Mouse (Mus musculus) limb, embryonic 13.5 days (tissue): ENCODE measurements around the gene Aak1. TPM values are rescaled to one million over a fixed set of nuclear protein-coding genes. Genes with fewer than 3 reads are reported as not detected.

ENCODE experiments used
- ATAC-seq: fragments of 200-750 bp; cut with Nextera tagmentation; 2 replicates; pipeline ENCODE4 v1.8.0; 2017; ENCODE audit warnings: low read depth, moderate number of reproducible peaks, moderate TSS enrichment; ENCODE audit not compliant: low FRiP score
- H3K27ac ChIP-seq: fragments of 300-500 bp; sonication (generic); 2 replicates; pipeline ENCODE4 v1.5.1; 2015; ENCODE audit warnings: inconsistent platforms, mild to moderate bottlenecking, moderate library complexity
- H3K27me3 ChIP-seq: fragments of 300-500 bp; sonication (generic); 2 replicates; pipeline ENCODE4 v1.6.1; 2015; ENCODE audit warnings: mild to moderate bottlenecking, inconsistent platforms
- H3K36me3 ChIP-seq: fragments of 300-500 bp; sonication (generic); 2 replicates; pipeline ENCODE4 v1.6.1; 2015; ENCODE audit warnings: inconsistent platforms, mild to moderate bottlenecking, moderate library complexity
- H3K4me1 ChIP-seq: fragments of 300-500 bp; sonication (generic); 2 replicates; pipeline ENCODE4 v1.6.1; 2015; ENCODE audit warnings: inconsistent platforms
- H3K4me2 ChIP-seq: fragments of 300-500 bp; sonication (generic); replicated peaks from 2 replicates; pipeline ENCODE4 v1.6.1; 2015; ENCODE audit warnings: inconsistent platforms, mild to moderate bottlenecking, moderate library complexity
- H3K4me3 ChIP-seq: fragments of 300-500 bp; sonication (generic); 2 replicates; pipeline ENCODE4 v1.5.1; 2015; ENCODE audit warnings: moderate library complexity, mild to moderate bottlenecking, inconsistent platforms
- H3K9ac ChIP-seq: fragments of 300-500 bp; sonication (generic); 2 replicates; pipeline ENCODE4 v1.6.1; 2015; ENCODE audit warnings: mild to moderate bottlenecking, inconsistent platforms
- H3K9me3 ChIP-seq: fragments of 300-500 bp; sonication (generic); 2 replicates; pipeline ENCODE4 v1.6.1; 2016; ENCODE audit warnings: inconsistent platforms
- WGBS: fragments of 180-500 bp; shearing (Covaris S2); methylation state at CpG from one replicate; pipeline ENCODE4 v1.1.7; 2015; 5-methylcytosine and 5-hydroxymethylcytosine counted together
- polyA plus RNA-seq: library from polyadenylated mRNA; unstranded; fragments of >200 nt; fragmentation: Nextera tagmentation; extraction: Ambion mirVana; gene quantifications from 2 replicates; pipeline ENCODE4 v1.2.1, GENCODE M21; 2015

Gene Aak1
- polyA plus RNA-seq, 1 experiment from 2014 or later = 18.8 TPM

- H3K4me2 ChIP-seq = no peak overlapping the region
- peaks cover 12% of the 10 kb centered on the region for H3K27me3 ChIP-seq
- no peak overlapping the region for H3K27ac ChIP-seq
- H3K4me3 ChIP-seq = no peak overlapping the region
- no peaks in the 10 kb centered on the region for H3K9me3 ChIP-seq
- no peak overlapping the region for H3K9ac ChIP-seq
- no peak for ATAC-seq
- WGBS = 62% methylated on average over 7 of the region's 7 CpGs
- no peaks in the 10 kb centered on the region for H3K36me3 ChIP-seq
- peaks cover 14% of the 10 kb centered on the region for H3K4me1 ChIP-seq
These were observed 28.6 kb upstream of the Aak1 start for GRCm38 (mm10) chr6:86820690-86821089.

- Histone ChIP-seq H3K9me3 (no peaks in the 10 kb centered on the region), H3K4me3 (peak overlapping the region; percentile 24), H3K27ac (no peak overlapping the region), H3K27me3 (peaks cover 12% of the 10 kb centered on the region), H3K36me3 (no peaks in the 10 kb centered on the region), H3K4me2 (peak overlapping the region; percentile 60), H3K4me1 (peaks cover 12% of the 10 kb centered on the region), H3K9ac (peak overlapping the region; percentile 51)
- WGBS = 3% methylated on average over 19 of the region's 19 CpGs
- peak; percentile 32; the same call in 1 of the 2 replicates for ATAC-seq
These were observed 26.8 kb upstream of the Aak1 start for GRCm38 (mm10) chr6:86822285-86823050.

GRCm38 (mm10) chr6:86823051-86823431 lies 26.3 kb upstream of the Aak1 start:
- Histone ChIP-seq H3K36me3 (no peaks in the 10 kb centered on the region), H3K27ac (no peak overlapping the region), H3K27me3 (peaks cover 12% of the 10 kb centered on the region), H3K4me3 (peak overlapping the region; percentile 24; the same call in 1 of the 2 replicates), H3K9me3 (no peaks in the 10 kb centered on the region), H3K4me1 (peaks cover 12% of the 10 kb centered on the region), H3K4me2 (peak overlapping the region; percentile 60), H3K9ac (0 out of 2 replicates have a peak overlapping the region, but pooled peaks have one; percentile 51)
- 29% methylated on average over 9 of the region's 9 CpGs for WGBS
- ATAC-seq = no peak

GRCm38 (mm10) chr6:86823824-86824223 lies 25.5 kb upstream of the Aak1 start:
- Histone ChIP-seq H3K4me1 (peaks cover 12% of the 10 kb centered on the region), H3K9me3 (no peaks in the 10 kb centered on the region), H3K9ac (no peak overlapping the region), H3K36me3 (no peaks in the 10 kb centered on the region), H3K27ac (no peak overlapping the region), H3K4me3 (no peak overlapping the region), H3K4me2 (no peak overlapping the region), H3K27me3 (peaks cover 12% of the 10 kb centered on the region)
- 48% methylated on average over 10 of the region's 10 CpGs for WGBS
- no peak for ATAC-seq

- 90% methylated on average over 7 of the region's 7 CpGs for WGBS
- no peaks in the 10 kb centered on the region for H3K36me3 ChIP-seq
- ATAC-seq = no peak
- H3K9me3 ChIP-seq = no peaks in the 10 kb centered on the region
- no peak overlapping the region for H3K27ac ChIP-seq
- peaks cover 12% of the 10 kb centered on the region for H3K4me1 ChIP-seq
- no peak overlapping the region for H3K4me3 ChIP-seq
- no peak overlapping the region for H3K4me2 ChIP-seq
- peaks cover 12% of the 10 kb centered on the region for H3K27me3 ChIP-seq
- H3K9ac ChIP-seq = no peak overlapping the region
These were observed 24.9 kb upstream of the Aak1 start for GRCm38 (mm10) chr6:86824401-86824800.

- no peak for ATAC-seq
- Histone ChIP-seq H3K36me3 (no peaks in the 10 kb centered on the region), H3K9me3 (no peaks in the 10 kb centered on the region), H3K9ac (no peak overlapping the region), H3K4me1 (peaks cover 8% of the 10 kb centered on the region), H3K4me2 (no peak overlapping the region), H3K27me3 (peaks cover 12% of the 10 kb centered on the region), H3K4me3 (no peak overlapping the region), H3K27ac (no peak overlapping the region)
- 81% methylated on average over 2 of the region's 2 CpGs for WGBS
These were observed 21.9 kb upstream of the Aak1 start for GRCm38 (mm10) chr6:86827432-86827831.

- H3K9me3 ChIP-seq = no peaks in the 10 kb centered on the region
- no peak overlapping the region for H3K4me3 ChIP-seq
- H3K36me3 ChIP-seq = no peaks in the 10 kb centered on the region
- no peak overlapping the region for H3K4me2 ChIP-seq
- H3K27me3 ChIP-seq = no peaks in the 10 kb centered on the region
- H3K27ac ChIP-seq = no peak overlapping the region
- no peak for ATAC-seq
- 82% methylated on average over 6 of the region's 6 CpGs for WGBS
- H3K4me1 ChIP-seq = peaks cover 6% of the 10 kb centered on the region; the same call in 1 of the 2 replicates
- H3K9ac ChIP-seq = no peak overlapping the region
These were observed 19.5 kb upstream of the Aak1 start for GRCm38 (mm10) chr6:86829768-86830167.

- peak; percentile 40; the same call in 1 of the 2 replicates for ATAC-seq
- Histone ChIP-seq H3K9me3 (no peaks in the 10 kb centered on the region), H3K4me1 (peaks cover 6% of the 10 kb centered on the region; the same call in 1 of the 2 replicates), H3K4me3 (no peak overlapping the region), H3K4me2 (no peak overlapping the region), H3K36me3 (no peaks in the 10 kb centered on the region), H3K27ac (no peak overlapping the region; the same call in 1 of the 2 replicates), H3K27me3 (no peaks in the 10 kb centered on the region), H3K9ac (no peak overlapping the region)
- WGBS = 66% methylated on average over 10 of the region's 10 CpGs
These were observed 18.4 kb upstream of the Aak1 start for GRCm38 (mm10) chr6:86830738-86831500.

GRCm38 (mm10) chr6:86832802-86833502 lies 16.4 kb upstream of the Aak1 start:
- no peak overlapping the region for H3K4me2 ChIP-seq
- H3K9me3 ChIP-seq = no peaks in the 10 kb centered on the region
- H3K27ac ChIP-seq = no peak overlapping the region
- H3K27me3 ChIP-seq = no peaks in the 10 kb centered on the region
- no peaks in the 10 kb centered on the region for H3K36me3 ChIP-seq
- WGBS = 67% methylated on average over 13 of the region's 13 CpGs
- H3K9ac ChIP-seq = no peak overlapping the region
- ATAC-seq = no peak
- peaks cover 6% of the 10 kb centered on the region; the same call in 1 of the 2 replicates for H3K4me1 ChIP-seq
- H3K4me3 ChIP-seq = no peak overlapping the region

GRCm38 (mm10) chr6:86839089-86839488 lies 10.2 kb upstream of the Aak1 start:
- no peak for ATAC-seq
- H3K4me1 ChIP-seq = no peaks in the 10 kb centered on the region
- H3K27me3 ChIP-seq = no peaks in the 10 kb centered on the region
- WGBS = 51% methylated on average over 2 of the region's 2 CpGs
- no peak overlapping the region for H3K4me2 ChIP-seq
- no peak overlapping the region for H3K9ac ChIP-seq
- H3K4me3 ChIP-seq = no peak overlapping the region
- no peaks in the 10 kb centered on the region for H3K36me3 ChIP-seq
- H3K9me3 ChIP-seq = no peaks in the 10 kb centered on the region
- no peak overlapping the region for H3K27ac ChIP-seq

GRCm38 (mm10) chr6:86841949-86842348 lies 7.4 kb upstream of the Aak1 start:
- no peak overlapping the region for H3K9ac ChIP-seq
- no peak overlapping the region for H3K4me2 ChIP-seq
- H3K36me3 ChIP-seq = no peaks in the 10 kb centered on the region
- no peaks in the 10 kb centered on the region for H3K9me3 ChIP-seq
- ATAC-seq = no peak
- no peaks in the 10 kb centered on the region for H3K4me1 ChIP-seq
- WGBS = 49% methylated on average over 3 of the region's 3 CpGs
- no peak overlapping the region for H3K27ac ChIP-seq
- H3K27me3 ChIP-seq = no peaks in the 10 kb centered on the region
- H3K4me3 ChIP-seq = no peak overlapping the region

- Histone ChIP-seq H3K36me3 (no peaks in the 10 kb centered on the region), H3K4me1 (peaks cover 10% of the 10 kb centered on the region), H3K27ac (no peak overlapping the region), H3K4me3 (no peak overlapping the region), H3K4me2 (no peak overlapping the region), H3K9me3 (no peaks in the 10 kb centered on the region), H3K27me3 (no peaks in the 10 kb centered on the region), H3K9ac (no peak overlapping the region)
- WGBS = 80% methylated on average over 3 of the region's 3 CpGs
- no peak for ATAC-seq
These were observed 5.7 kb upstream of the Aak1 start for GRCm38 (mm10) chr6:86843636-86844035.
